Mouse (Mus musculus) spleen, adult 2 months (tissue): ENCODE data around the gene Zc3h12c.

ENCODE experiments used
- CTCF ChIP-seq: fragments of 200-500 bp; IDR thresholded peaks from 2 replicates; pipeline ENCODE4 v1.5.1; 2011; ENCODE audit warnings: mild to moderate bottlenecking, inconsistent platforms; ENCODE audit not compliant: insufficient read depth, insufficient read length, insufficient replicate concordance; ENCODE audit errors: extremely low read depth
- POLR2A ChIP-seq: fragments of 200-500 bp; IDR thresholded peaks from 2 replicates; pipeline ENCODE4 v1.6.1; 2011; ENCODE audit warnings: low read depth, low read length, inconsistent platforms

DNA sequence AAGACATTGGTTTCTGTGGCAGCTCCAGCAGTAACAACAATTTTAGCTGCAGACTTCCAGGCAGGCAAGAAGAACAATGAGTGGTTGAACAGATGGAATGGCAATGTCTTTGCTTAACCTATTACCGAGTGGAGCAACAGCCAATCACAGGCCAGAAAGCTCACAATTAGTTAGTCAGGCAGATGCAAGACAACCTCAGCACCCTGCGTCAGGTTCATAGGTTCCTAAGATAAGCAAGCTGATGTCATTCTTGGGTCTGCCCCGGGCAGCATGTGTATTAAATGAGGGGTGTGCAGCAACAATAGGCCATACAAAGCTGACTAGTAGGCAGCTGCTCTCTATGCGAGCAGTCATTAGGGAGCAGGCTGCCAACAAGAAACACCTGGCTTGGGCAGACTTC lies 19.1 kb downstream of the Zc3h12c start:
- TF ChIP-seq POLR2A: no peak
- no peak for TF ChIP-seq CTCF
